Mouse (Mus musculus) thymus, postnatal 10 days (tissue): ENCODE data around the gene Usp17la.
"Not testable (repeated sequence)": the region's sequence is repeated elsewhere in the genome, so short reads cannot be mapped to it uniquely, and the experiment has no call there.

Experiments
- DNase-seq, 2 experiments: peaks; one replicate each; pipeline ENCODE4 v3.0.0; 2021; ENCODE audit warnings: low spot score in 2 of 2

The Usp17la gene

DNA sequence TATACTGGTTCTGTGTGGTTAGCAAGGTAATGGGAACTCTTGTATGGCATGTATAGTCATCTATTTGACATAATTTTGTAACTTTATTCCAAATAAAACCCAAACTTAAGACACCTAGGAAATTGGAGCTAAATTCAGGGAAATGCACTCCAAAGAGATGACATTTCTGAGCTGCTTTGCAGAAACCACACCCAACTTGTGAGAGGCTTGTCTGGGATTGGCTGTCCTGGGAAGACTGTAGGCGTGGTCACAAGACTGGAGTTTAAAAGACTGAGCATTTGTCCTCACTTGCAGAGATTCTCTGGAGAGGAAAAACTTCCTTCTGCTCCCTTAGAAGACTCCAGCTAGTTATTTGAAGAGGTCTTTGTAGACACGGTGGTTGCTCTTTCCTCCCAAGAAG is at the start of gene Usp17la:
Gene Usp17la (plus strand): TSS at position 301 of the 400 bp plus-strand sequence.
- DNase-seq, result not testable (repeated sequence)

DNA sequence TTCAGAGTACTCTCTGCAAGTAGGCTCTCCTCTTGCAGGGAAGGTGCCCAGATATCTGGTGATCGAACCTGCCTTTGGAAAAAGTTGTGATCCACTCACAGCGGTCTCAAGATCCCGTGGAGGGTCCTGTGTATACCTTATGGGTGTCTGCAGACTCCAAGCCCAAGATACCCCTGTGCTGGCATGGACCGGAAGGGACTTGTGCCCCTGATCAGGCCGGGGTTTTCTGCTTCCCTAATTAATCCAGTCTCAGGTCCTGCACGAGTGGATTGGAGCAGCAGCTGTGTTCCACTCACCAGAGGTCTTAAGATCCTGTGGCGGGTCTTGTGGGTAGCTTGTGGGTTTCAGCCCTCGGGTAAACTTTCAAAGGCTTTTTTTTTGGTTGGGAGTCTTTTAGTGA is 46.5 kb upstream of the Usp17la start:
- not testable (repeated sequence) for DNase-seq

DNA sequence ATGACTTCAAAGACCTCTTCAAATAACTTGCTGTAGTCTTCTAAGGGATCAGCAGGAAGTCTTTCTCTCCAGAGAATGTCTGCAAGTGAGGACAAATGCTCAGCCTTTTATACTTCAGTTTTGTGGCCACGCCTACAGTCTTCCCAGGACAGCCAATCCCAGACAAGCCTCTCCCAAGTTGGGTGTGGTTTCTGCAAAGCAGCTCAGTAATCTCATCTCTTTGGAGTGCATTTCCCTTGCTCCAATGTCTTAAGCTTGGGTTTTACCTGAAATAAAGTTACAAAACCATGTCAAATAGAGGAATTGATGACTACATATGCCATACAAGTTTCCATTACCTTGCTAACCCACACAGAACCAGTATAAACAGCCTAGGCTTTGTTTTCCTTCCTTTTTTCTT is 14.3 kb upstream of the Usp17la start, which contains the start of gene Usp17lb:
Gene Usp17lb (minus strand): TSS at position 101 of the 400 bp plus-strand sequence.
- DNase-seq, result no peak

DNA sequence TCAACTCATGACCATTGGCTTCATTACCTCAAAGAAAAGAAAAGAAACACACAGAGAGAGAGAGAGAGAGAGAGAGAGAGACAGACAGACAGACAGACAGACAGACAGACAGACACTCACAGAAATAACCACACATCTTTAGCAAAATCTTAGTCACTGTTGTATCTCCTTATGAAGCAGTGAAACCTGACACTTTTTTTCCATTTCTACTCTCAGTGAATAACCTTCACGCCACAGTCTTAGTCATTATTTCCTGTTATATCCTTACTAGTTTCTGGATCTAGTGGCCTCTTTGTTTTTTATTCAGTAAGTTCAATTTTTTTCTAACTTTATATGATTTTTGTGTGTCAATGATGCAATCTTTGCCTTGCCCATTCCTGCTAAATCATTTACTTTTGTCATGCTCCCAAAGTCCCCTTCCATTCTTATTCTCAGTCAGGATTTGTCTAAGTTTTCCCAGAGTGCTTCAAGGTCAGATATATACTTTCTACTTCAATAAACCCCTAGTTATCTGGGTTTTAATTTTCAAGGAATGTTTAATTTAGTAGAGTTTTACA is 13.0 kb upstream of the Usp17la start:
- DNase-seq, result no peak

GRCm38 (mm10) chr7:104851546-104851945 is 5.3 kb upstream of the Usp17la start:
- not testable (repeated sequence) for DNase-seq

GRCm38 (mm10) chr7:104855248-104855750 is 1.5 kb upstream of the Usp17la start:
- no peak for DNase-seq

- DNase-seq, result no peak
Observed at GRCm38 (mm10) chr7:104857683-104858082, 874 bp downstream of the Usp17la start.

GRCm38 (mm10) chr7:104861381-104861780 is 4.6 kb downstream of the Usp17la start:
- DNase-seq, result no peak

DNA sequence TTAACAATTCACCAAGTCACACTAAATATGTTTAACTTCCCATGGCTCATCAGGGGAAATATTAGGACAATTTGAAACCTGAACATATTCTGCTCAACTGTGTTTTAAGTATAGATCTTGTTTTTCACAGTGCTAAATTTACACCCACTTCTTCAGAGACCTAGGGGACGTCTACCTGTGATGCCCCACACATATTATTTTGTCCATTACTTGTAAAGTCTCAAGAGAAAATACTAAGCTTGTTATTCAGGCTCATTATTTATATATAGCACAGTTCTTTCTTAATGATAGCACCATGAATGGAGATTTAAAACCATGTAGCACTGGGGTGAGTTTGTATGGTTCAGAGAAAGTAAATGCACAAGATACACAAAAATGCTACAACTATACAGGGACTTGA is 20.9 kb downstream of the Usp17la start, which contains the start of gene Olfr665:
Gene Olfr665 (plus strand): TSS at position 301 of the 400 bp plus-strand sequence.
- no peak for DNase-seq

GRCm38 (mm10) chr7:104895852-104896251 is 39.0 kb downstream of the Usp17la start, which contains the start of gene Olfr666:
Gene Olfr666, minus strand, starts transcription at chr7:104895952.
- no peak for DNase-seq
